Mouse (Mus musculus): ENCODE measurements around the gene Pde8b. TPM values are rescaled to one million over a fixed set of nuclear protein-coding genes. Genes with fewer than 3 reads are reported as not detected.

Pde8b gene
- polyA plus RNA-seq, 1 experiment from 2014 or later: 0.63 TPM

DNA sequence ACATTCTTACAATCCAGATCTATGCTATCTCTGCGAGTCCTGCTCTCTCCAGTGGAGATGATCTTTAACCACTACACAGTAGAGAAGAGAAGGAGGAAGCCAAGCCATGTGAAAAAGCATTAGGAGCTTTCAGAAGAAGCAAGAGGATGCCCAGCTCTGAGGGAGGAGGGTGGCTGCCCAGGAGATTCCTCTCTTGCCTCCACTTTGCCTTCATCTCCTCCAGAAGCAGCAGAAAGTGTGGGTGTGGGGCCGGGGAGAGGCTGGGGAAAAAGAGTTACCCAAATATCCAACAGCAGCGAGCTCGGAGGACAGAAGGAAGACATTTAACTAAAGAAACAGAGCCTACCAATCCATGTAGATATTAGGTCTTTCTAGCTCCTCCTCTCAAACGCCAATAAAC is 164.1 kb downstream of the Pde8b start:
- Histone ChIP-seq H3K9ac (replicated peaks) (no peak overlapping the region), H3K4me1 (ENCODE audit: insufficient read depth) (no peaks in the 10 kb centered on the region), H3K27me3 (ENCODE audit: insufficient read depth, low read length) (no peaks in the 10 kb centered on the region), H3K9me3 (ENCODE audit: low read length) (no peaks in the 10 kb centered on the region), H3K4me3 (ENCODE audit: low read depth, low read length) (no peak overlapping the region), H3K4me2 (ENCODE audit: low read depth, low read length) (no peak overlapping the region), H3K36me3 (replicated peaks; ENCODE audit: insufficient read depth, low read length) (no peaks in the 10 kb centered on the region), H3K27ac (ENCODE audit: low read depth) (no peak overlapping the region)
- 68% methylated on average over 5 of the region's 5 CpGs for WGBS (ENCODE audit: insufficient replicate concordance)
- TF ChIP-seq EP300 (IDR thresholded peaks at IDR 0.05; ENCODE audit: low read depth) (no peak), CTCF (IDR thresholded peaks at IDR 0.05; ENCODE audit: low read depth) (no peak)
- DNase-seq (no peak), ATAC-seq (no peak)

- no peaks in the 10 kb centered on the region for H3K36me3 ChIP-seq (replicated peaks; ENCODE audit: insufficient read depth, low read length)
- no peak overlapping the region for H3K4me3 ChIP-seq (ENCODE audit: low read depth, low read length)
- H3K4me2 ChIP-seq (ENCODE audit: low read depth, low read length): no peak overlapping the region
- WGBS (ENCODE audit: insufficient replicate concordance): 71% methylated on average over 3 of the region's 3 CpGs
- DNase-seq: no peak
- no peak for ATAC-seq
- no peak overlapping the region for H3K9ac ChIP-seq (replicated peaks)
- no peaks in the 10 kb centered on the region for H3K9me3 ChIP-seq (ENCODE audit: low read length)
- no peak overlapping the region for H3K27ac ChIP-seq (ENCODE audit: low read depth)
- no peaks in the 10 kb centered on the region for H3K27me3 ChIP-seq (ENCODE audit: insufficient read depth, low read length)
- no peaks in the 10 kb centered on the region for H3K4me1 ChIP-seq (ENCODE audit: insufficient read depth)
- TF ChIP-seq CTCF (IDR thresholded peaks at IDR 0.05; ENCODE audit: low read depth) (no peak), EP300 (IDR thresholded peaks at IDR 0.05; ENCODE audit: low read depth) (no peak)
Measured at GRCm38 (mm10) chr13:95082611-95083010, 167.5 kb downstream of the Pde8b start.

GRCm38 (mm10) chr13:95081082-95081481 is 169.1 kb downstream of the Pde8b start:
- Histone ChIP-seq H3K4me3 (ENCODE audit: low read depth, low read length) (no peak overlapping the region), H3K36me3 (replicated peaks; ENCODE audit: insufficient read depth, low read length) (no peaks in the 10 kb centered on the region), H3K4me1 (ENCODE audit: insufficient read depth) (no peaks in the 10 kb centered on the region), H3K27me3 (ENCODE audit: insufficient read depth, low read length) (no peaks in the 10 kb centered on the region), H3K9me3 (ENCODE audit: low read length) (no peaks in the 10 kb centered on the region), H3K9ac (replicated peaks) (no peak overlapping the region), H3K4me2 (ENCODE audit: low read depth, low read length) (no peak overlapping the region), H3K27ac (ENCODE audit: low read depth) (no peak overlapping the region)
- DNase-seq: no peak
- no peak for ATAC-seq
- WGBS (ENCODE audit: insufficient replicate concordance): 82% methylated on average over 7 of the region's 7 CpGs
- no peak for TF ChIP-seq EP300 (IDR thresholded peaks at IDR 0.05; ENCODE audit: low read depth)
- TF ChIP-seq CTCF (IDR thresholded peaks at IDR 0.05; ENCODE audit: low read depth): no peak

DNA sequence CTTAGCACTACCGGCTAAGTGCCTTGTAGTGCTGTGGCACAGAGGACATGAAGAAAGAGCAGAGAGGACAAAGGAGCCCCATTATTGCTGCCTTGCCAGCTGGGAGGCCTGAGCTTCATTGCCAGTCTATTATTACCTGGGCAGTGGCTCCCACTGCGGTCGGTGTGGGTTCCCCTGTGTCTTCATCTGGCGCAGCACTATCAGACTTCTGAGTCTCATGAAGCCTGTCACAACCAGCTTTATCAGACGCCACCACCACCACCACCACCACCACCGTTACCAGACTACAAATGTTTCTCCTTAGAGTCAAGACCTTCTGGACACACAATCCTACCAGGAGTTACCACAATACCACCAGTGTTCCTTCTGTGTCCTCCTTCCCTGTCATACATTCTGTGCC is 171.6 kb downstream of the Pde8b start:
- H3K36me3 ChIP-seq (replicated peaks; ENCODE audit: insufficient read depth, low read length): no peaks in the 10 kb centered on the region
- 52% methylated on average over 6 of the region's 6 CpGs for WGBS (ENCODE audit: insufficient replicate concordance)
- H3K4me1 ChIP-seq (ENCODE audit: insufficient read depth): no peaks in the 10 kb centered on the region
- ATAC-seq (no peak), DNase-seq (no peak)
- no peak overlapping the region for H3K9ac ChIP-seq (replicated peaks)
- H3K4me2 ChIP-seq (ENCODE audit: low read depth, low read length): no peak overlapping the region
- H3K27me3 ChIP-seq (ENCODE audit: insufficient read depth, low read length): no peaks in the 10 kb centered on the region
- no peaks in the 10 kb centered on the region for H3K9me3 ChIP-seq (ENCODE audit: low read length)
- no peak overlapping the region for H3K27ac ChIP-seq (ENCODE audit: low read depth)
- no peak overlapping the region for H3K4me3 ChIP-seq (ENCODE audit: low read depth, low read length)
- no peak for TF ChIP-seq EP300 (IDR thresholded peaks at IDR 0.05; ENCODE audit: low read depth)
- TF ChIP-seq CTCF (IDR thresholded peaks at IDR 0.05; ENCODE audit: low read depth): no peak

- no peak for ATAC-seq
- no peaks in the 10 kb centered on the region for H3K36me3 ChIP-seq (replicated peaks; ENCODE audit: insufficient read depth, low read length)
- WGBS (ENCODE audit: insufficient replicate concordance): 54% methylated on average over 3 of the region's 3 CpGs
- H3K4me2 ChIP-seq (ENCODE audit: low read depth, low read length): no peak overlapping the region
- no peaks in the 10 kb centered on the region for H3K4me1 ChIP-seq (ENCODE audit: insufficient read depth)
- no peak overlapping the region for H3K4me3 ChIP-seq (ENCODE audit: low read depth, low read length)
- no peaks in the 10 kb centered on the region for H3K27me3 ChIP-seq (ENCODE audit: insufficient read depth, low read length)
- H3K9me3 ChIP-seq (ENCODE audit: low read length): no peaks in the 10 kb centered on the region
- H3K9ac ChIP-seq (replicated peaks): no peak overlapping the region
- no peak for DNase-seq
- no peak overlapping the region for H3K27ac ChIP-seq (ENCODE audit: low read depth)
- TF ChIP-seq EP300 (IDR thresholded peaks at IDR 0.05; ENCODE audit: low read depth) (no peak), CTCF (IDR thresholded peaks at IDR 0.05; ENCODE audit: low read depth) (no peak)
Measured at GRCm38 (mm10) chr13:95077688-95078087, 172.4 kb downstream of the Pde8b start.

GRCm38 (mm10) chr13:95076142-95076541 is 174.0 kb downstream of the Pde8b start:
- DNase-seq (no peak), ATAC-seq (no peak)
- Histone ChIP-seq H3K9me3 (ENCODE audit: low read length) (no peaks in the 10 kb centered on the region), H3K36me3 (replicated peaks; ENCODE audit: insufficient read depth, low read length) (no peaks in the 10 kb centered on the region), H3K9ac (replicated peaks) (no peak overlapping the region), H3K4me3 (ENCODE audit: low read depth, low read length) (no peak overlapping the region), H3K4me2 (ENCODE audit: low read depth, low read length) (no peak overlapping the region), H3K27ac (ENCODE audit: low read depth) (no peak overlapping the region), H3K4me1 (ENCODE audit: insufficient read depth) (no peaks in the 10 kb centered on the region), H3K27me3 (ENCODE audit: insufficient read depth, low read length) (no peaks in the 10 kb centered on the region)
- TF ChIP-seq CTCF (IDR thresholded peaks at IDR 0.05; ENCODE audit: low read depth) (no peak), EP300 (IDR thresholded peaks at IDR 0.05; ENCODE audit: low read depth) (no peak)
- 52% methylated on average over 2 of the region's 2 CpGs for WGBS (ENCODE audit: insufficient replicate concordance)
